Mouse (Mus musculus): Measurements from ENCODE around the gene Tmem54. TPM values are rescaled to one million over a fixed set of nuclear protein-coding genes. Genes with fewer than 3 reads are reported as not detected.
A peak's percentile ranks its signal among the peaks of the same experiment; 100 is the strongest.

Gene Tmem54
- polyA plus RNA-seq, 1 experiment, result 851 TPM

DNA sequence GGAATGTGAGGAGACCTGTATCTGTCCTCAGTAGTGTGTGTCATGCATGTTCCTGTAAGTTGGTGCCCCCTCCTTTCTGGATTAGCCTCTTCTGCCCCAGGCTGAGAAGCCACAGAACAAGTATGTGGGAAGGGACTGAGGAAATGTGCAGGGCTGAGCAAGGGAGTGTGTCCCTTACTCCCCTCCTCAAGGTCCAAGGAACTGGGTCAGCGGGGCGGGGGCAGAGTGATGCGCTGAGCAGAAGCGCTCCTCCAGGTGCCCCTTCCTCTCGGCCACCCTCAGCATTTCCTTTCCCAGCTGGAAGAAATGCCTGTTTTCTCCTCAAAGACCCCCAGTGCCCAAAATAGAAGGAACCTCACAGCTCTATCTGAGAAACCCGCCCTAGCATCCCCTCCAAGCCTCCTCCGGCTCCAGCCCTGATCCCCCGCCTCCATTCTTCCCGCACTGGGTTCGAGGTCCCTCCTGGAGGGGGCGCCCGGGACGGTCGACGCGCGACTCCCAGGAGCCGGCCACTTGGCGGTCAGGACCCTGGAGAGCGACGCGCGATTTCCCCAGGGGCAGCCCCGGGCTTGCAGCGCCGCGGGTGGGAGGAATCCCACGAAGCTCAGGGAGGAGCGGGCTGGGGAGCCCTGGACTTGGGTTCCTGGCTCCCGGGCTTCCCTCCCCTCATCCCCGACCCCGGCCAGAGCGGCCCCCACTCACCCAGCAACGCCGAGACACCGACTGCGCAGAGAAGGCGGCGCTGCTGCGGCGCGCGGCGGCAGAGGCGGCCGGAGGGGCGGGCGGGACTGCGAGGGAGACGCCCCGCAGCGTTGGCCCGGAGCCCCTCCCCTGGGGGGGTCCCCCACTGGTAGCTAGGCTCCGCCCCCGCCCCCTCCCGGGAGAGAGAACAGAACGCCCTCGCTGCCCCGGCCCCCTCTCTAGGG lies 15.4 kb downstream of the Tmem54 start:
- peak overlapping the region; percentile 33 for H3K4me3 ChIP-seq (ENCODE audit: low read depth, low read length)
- no peak for TF ChIP-seq POLR2A (IDR thresholded peaks at IDR 0.05; ENCODE audit: low read depth, low read length)
- TF ChIP-seq CTCF (IDR thresholded peaks at IDR 0.05; ENCODE audit: extremely low read depth, insufficient read length, insufficient replicate concordance, low read depth, low read length), result 0 out of 2 replicates have a peak, but pooled peaks have one; percentile 11
- H3K27ac ChIP-seq (ENCODE audit: insufficient read depth, low read depth, low read length), result no peak overlapping the region
- H3K4me1 ChIP-seq (ENCODE audit: control insufficient read depth, insufficient read depth, insufficient read length, low read length), result peaks cover 2% of the 10 kb centered on the region
- no peaks in the 10 kb centered on the region for H3K36me3 ChIP-seq (ENCODE audit: control insufficient read depth, insufficient read depth, low read length)
- 3% methylated on average over 59 of the region's 59 CpGs for WGBS
- peaks cover 29% of the 10 kb centered on the region for H3K27me3 ChIP-seq (ENCODE audit: control insufficient read depth, insufficient read depth, low read length)

DNA sequence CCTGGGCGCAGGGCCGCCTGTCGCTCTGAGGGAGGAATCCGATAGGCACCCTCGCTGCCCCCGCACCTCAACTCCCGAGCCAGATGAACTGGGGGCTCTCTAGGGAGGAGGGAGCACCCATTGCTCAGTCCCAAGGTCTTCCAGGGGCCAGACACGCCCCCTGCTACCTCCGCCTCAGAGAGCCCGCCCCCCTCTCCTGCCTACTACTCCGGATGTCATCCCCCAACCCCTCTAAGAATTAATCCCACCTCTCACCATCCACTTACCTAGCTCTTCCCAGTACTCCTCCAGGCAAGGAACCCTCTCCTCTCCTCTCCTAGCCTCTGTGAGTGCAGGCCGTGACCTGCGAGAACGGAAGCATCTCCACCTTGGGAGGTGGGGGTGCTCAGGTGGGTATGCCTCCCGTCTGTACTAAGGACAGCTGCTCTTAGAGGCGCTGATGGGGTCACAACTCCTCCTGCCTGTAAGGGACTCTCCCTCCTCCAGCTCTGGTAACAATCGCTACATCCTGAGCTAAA lies 16.3 kb downstream of the Tmem54 start, which contains the start of gene Hpca:
TSS of gene Hpca (minus strand) at position 468 of the 518 bp plus-strand sequence.
- WGBS, result 4% methylated on average over 17 of the region's 17 CpGs
- peaks cover 3% of the 10 kb centered on the region for H3K4me1 ChIP-seq (ENCODE audit: control insufficient read depth, insufficient read depth, insufficient read length, low read length)
- H3K27ac ChIP-seq (ENCODE audit: insufficient read depth, low read depth, low read length), result no peak within 1 kb of the TSS
- no peak for TF ChIP-seq POLR2A (IDR thresholded peaks at IDR 0.05; ENCODE audit: low read depth, low read length)
- TF ChIP-seq CTCF (IDR thresholded peaks at IDR 0.05; ENCODE audit: extremely low read depth, insufficient read length, insufficient replicate concordance, low read depth, low read length), result no peak
- H3K36me3 ChIP-seq (ENCODE audit: control insufficient read depth, insufficient read depth, low read length), result no peaks in the 10 kb centered on the region
- H3K4me3 ChIP-seq (ENCODE audit: low read depth, low read length), result peak within 1 kb of the TSS; percentile 33
- H3K27me3 ChIP-seq (ENCODE audit: control insufficient read depth, insufficient read depth, low read length), result peaks cover 29% of the 10 kb centered on the region

DNA sequence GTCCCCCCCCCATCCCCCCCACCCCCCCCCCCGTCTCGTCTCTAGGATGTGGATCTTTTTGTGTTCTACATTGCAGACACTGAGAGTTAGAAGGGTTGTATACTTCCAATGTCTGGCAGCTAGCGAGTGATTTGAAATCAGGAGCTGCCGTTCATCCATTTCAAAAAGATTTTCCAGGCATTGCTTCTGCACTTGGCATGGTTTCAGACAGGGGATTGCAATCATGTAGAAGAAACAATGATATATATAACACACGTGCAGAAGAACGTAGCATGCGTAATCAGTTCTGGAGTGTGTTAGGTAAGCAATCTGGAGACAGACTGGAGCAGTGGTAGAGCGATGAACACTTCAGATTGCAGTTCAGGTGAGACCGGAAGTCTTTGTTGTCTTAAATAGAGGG lies 16.8 kb downstream of the Tmem54 start:
- TF ChIP-seq CTCF (IDR thresholded peaks at IDR 0.05; ENCODE audit: extremely low read depth, insufficient read length, insufficient replicate concordance, low read depth, low read length) (no peak), POLR2A (IDR thresholded peaks at IDR 0.05; ENCODE audit: low read depth, low read length) (no peak)
- Histone ChIP-seq H3K4me1 (ENCODE audit: control insufficient read depth, insufficient read depth, insufficient read length, low read length) (peaks cover 3% of the 10 kb centered on the region), H3K27ac (ENCODE audit: insufficient read depth, low read depth, low read length) (no peak overlapping the region), H3K27me3 (ENCODE audit: control insufficient read depth, insufficient read depth, low read length) (peaks cover 29% of the 10 kb centered on the region), H3K36me3 (ENCODE audit: control insufficient read depth, insufficient read depth, low read length) (no peaks in the 10 kb centered on the region), H3K4me3 (ENCODE audit: low read depth, low read length) (no peak overlapping the region)
- WGBS, result 23% methylated on average over 9 of the region's 9 CpGs

DNA sequence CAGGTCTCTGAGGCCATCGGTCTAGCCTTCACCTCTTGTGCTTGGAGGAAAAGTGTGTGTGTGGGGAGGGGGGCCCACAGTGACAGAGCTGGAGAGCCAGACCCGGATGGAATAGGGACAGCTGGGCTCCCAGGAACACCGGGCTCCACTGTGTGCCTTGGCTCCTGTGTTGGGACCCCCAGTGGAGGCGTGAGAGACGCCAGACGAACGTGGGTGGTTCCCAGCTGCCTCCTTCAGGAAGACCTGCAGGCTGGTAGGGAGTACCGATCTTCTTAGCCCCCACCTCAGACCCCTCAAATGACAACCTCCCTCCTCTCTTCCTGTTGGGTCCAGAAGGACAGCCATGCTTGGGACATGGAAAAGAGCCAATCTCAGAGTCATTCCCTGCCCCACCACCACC lies 17.4 kb downstream of the Tmem54 start:
- Histone ChIP-seq H3K4me1 (ENCODE audit: control insufficient read depth, insufficient read depth, insufficient read length, low read length) (peaks cover 3% of the 10 kb centered on the region), H3K27me3 (ENCODE audit: control insufficient read depth, insufficient read depth, low read length) (peaks cover 29% of the 10 kb centered on the region), H3K36me3 (ENCODE audit: control insufficient read depth, insufficient read depth, low read length) (no peaks in the 10 kb centered on the region), H3K4me3 (ENCODE audit: low read depth, low read length) (no peak overlapping the region), H3K27ac (ENCODE audit: insufficient read depth, low read depth, low read length) (no peak overlapping the region)
- TF ChIP-seq CTCF (IDR thresholded peaks at IDR 0.05; ENCODE audit: extremely low read depth, insufficient read length, insufficient replicate concordance, low read depth, low read length), result no peak
- no peak for TF ChIP-seq POLR2A (IDR thresholded peaks at IDR 0.05; ENCODE audit: low read depth, low read length)
- 24% methylated on average over 8 of the region's 8 CpGs for WGBS

DNA sequence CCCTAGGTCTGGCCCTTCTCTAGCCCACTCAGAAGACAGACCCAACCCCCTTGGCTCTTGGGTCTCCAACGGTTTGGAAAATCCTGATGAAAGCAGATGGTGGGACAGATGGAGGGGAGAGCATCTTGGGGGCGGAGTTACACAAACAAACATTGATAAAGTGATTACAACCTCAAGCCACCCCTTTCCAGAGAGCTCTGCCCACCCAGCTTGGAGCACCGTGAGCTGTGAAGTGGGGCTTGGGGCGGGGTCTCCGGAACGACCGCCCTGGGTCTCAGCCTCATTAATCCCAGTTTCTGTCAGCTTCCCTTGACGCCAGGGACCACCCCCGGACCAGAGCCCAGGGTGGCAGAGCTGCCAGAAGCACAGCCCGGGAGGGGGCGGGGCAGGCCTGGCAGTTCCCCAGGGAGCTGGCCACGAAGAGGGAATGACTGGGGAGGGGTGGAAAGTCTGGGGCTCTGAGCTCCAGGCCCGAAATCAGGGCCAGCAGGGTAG lies 19.4 kb downstream of the Tmem54 start:
- TF ChIP-seq CTCF (IDR thresholded peaks at IDR 0.05; ENCODE audit: extremely low read depth, insufficient read length, insufficient replicate concordance, low read depth, low read length), result no peak
- TF ChIP-seq POLR2A (IDR thresholded peaks at IDR 0.05; ENCODE audit: low read depth, low read length), result no peak
- H3K4me1 ChIP-seq (ENCODE audit: control insufficient read depth, insufficient read depth, insufficient read length, low read length), result peaks cover 3% of the 10 kb centered on the region
- no peak overlapping the region for H3K27ac ChIP-seq (ENCODE audit: insufficient read depth, low read depth, low read length)
- no peak overlapping the region for H3K4me3 ChIP-seq (ENCODE audit: low read depth, low read length)
- peaks cover 29% of the 10 kb centered on the region for H3K27me3 ChIP-seq (ENCODE audit: control insufficient read depth, insufficient read depth, low read length)
- WGBS, result 14% methylated on average over 13 of the region's 13 CpGs
- no peaks in the 10 kb centered on the region for H3K36me3 ChIP-seq (ENCODE audit: control insufficient read depth, insufficient read depth, low read length)

DNA sequence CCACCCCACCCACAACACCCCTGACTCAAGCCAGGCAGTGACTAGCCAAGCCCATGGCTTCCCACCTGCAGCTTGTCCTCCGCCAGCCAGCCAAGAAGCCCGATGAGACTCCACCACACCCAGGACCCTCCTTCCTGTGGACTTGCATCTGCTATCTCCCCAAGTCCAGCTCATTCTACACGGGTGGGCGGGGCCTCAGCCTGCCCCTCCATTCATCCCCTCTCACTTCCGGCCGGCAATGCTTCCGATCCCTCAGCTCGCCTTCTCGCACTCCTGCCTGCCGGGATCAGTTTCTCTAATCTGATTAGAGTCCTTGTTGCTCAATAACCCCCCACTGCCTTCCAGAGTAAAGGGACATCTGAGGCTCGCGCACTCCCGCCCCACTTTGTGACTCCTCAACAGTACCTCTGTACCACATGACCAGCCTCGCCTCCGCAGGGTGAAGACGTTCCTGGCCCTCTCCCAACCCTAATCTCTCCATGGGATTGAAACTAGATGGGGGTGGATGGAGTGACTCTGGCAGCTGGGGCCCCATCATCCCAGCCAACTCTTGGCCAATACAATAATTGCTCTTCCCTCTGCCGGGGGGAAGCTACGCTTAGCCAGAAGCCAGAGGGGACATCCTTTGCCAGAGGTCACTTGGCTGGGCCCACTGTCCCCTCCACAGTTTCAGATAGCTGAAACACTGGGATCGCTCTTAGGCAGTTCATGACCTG lies 20.5 kb downstream of the Tmem54 start:
- H3K36me3 ChIP-seq (ENCODE audit: control insufficient read depth, insufficient read depth, low read length), result no peaks in the 10 kb centered on the region
- H3K27me3 ChIP-seq (ENCODE audit: control insufficient read depth, insufficient read depth, low read length), result peaks cover 23% of the 10 kb centered on the region
- H3K4me3 ChIP-seq (ENCODE audit: low read depth, low read length), result peak overlapping the region; percentile 9; the same call in 1 of the 2 replicates
- peaks cover 9% of the 10 kb centered on the region for H3K4me1 ChIP-seq (ENCODE audit: control insufficient read depth, insufficient read depth, insufficient read length, low read length)
- 13% methylated on average over 19 of the region's 19 CpGs for WGBS
- TF ChIP-seq CTCF (IDR thresholded peaks at IDR 0.05; ENCODE audit: extremely low read depth, insufficient read length, insufficient replicate concordance, low read depth, low read length) (no peak), POLR2A (IDR thresholded peaks at IDR 0.05; ENCODE audit: low read depth, low read length) (no peak)
- H3K27ac ChIP-seq (ENCODE audit: insufficient read depth, low read depth, low read length), result no peak overlapping the region

All from small intestine, adult 2 months (tissue).